Mouse (Mus musculus): Measurements from ENCODE around the gene Zscan18. TPM values are rescaled to one million over a fixed set of nuclear protein-coding genes. Genes with fewer than 3 reads are reported as not detected.

Gene Zscan18
- polyA plus RNA-seq, 1 experiment from 2014 or later, result 11.4 TPM

- Histone ChIP-seq H3K4me3 (no peak overlapping the region), H3K4me2 (no peak overlapping the region), H3K27ac (no peak overlapping the region), H3K9ac (no peak overlapping the region), H3K27me3 (no peaks in the 10 kb centered on the region; the same call in 1 of the 2 replicates), H3K36me3 (ENCODE audit: poor library complexity, severe bottlenecking) (no peaks in the 10 kb centered on the region), H3K9me3 (replicated peaks) (no peaks in the 10 kb centered on the region), H3K4me1 (0 out of 2 replicates have a peak, but pooled peaks cover 2% of the 10 kb centered on the region)
- 82% methylated on average over 6 of the region's 6 CpGs for WGBS
- no peak for ATAC-seq
Observed at GRCm38 (mm10) chr7:12787333-12787732, 16.1 kb downstream of the Zscan18 start.

GRCm38 (mm10) chr7:12780151-12780830, 23.1 kb downstream of the Zscan18 start:
- Histone ChIP-seq H3K27me3 (no peaks in the 10 kb centered on the region), H3K9me3 (replicated peaks) (no peaks in the 10 kb centered on the region), H3K4me2 (peak overlapping the region; percentile 93), H3K4me3 (peak overlapping the region; percentile 63), H3K36me3 (ENCODE audit: poor library complexity, severe bottlenecking) (peaks cover 3% of the 10 kb centered on the region), H3K27ac (no peak overlapping the region), H3K9ac (peak overlapping the region; percentile 78), H3K4me1 (peaks cover 13% of the 10 kb centered on the region)
- WGBS, result 1% methylated on average over 57 of the region's 57 CpGs
- peak; percentile 96 for ATAC-seq

GRCm38 (mm10) chr7:12779782-12780150, 23.7 kb downstream of the Zscan18 start:
- peak overlapping the region; percentile 93 for H3K4me2 ChIP-seq
- WGBS, result 19% methylated on average over 10 of the region's 10 CpGs
- no peaks in the 10 kb centered on the region for H3K27me3 ChIP-seq
- no peak overlapping the region for H3K27ac ChIP-seq
- H3K36me3 ChIP-seq (ENCODE audit: poor library complexity, severe bottlenecking), result peaks cover 8% of the 10 kb centered on the region
- peak overlapping the region; percentile 78 for H3K9ac ChIP-seq
- H3K9me3 ChIP-seq (replicated peaks), result no peaks in the 10 kb centered on the region
- ATAC-seq, result no peak
- H3K4me3 ChIP-seq, result peak overlapping the region; percentile 63
- H3K4me1 ChIP-seq, result peaks cover 13% of the 10 kb centered on the region

- ATAC-seq, result no peak
- H3K4me2 ChIP-seq, result peak overlapping the region; percentile 93
- H3K9ac ChIP-seq, result no peak overlapping the region
- no peaks in the 10 kb centered on the region for H3K9me3 ChIP-seq (replicated peaks)
- no peak overlapping the region for H3K27ac ChIP-seq
- no peaks in the 10 kb centered on the region for H3K27me3 ChIP-seq
- peaks cover 14% of the 10 kb centered on the region for H3K36me3 ChIP-seq (ENCODE audit: poor library complexity, severe bottlenecking)
- WGBS, result 93% methylated on average over 5 of the region's 5 CpGs
- H3K4me1 ChIP-seq, result peaks cover 13% of the 10 kb centered on the region
- peak overlapping the region; percentile 63; the same call in 1 of the 2 replicates for H3K4me3 ChIP-seq
Observed at GRCm38 (mm10) chr7:12779141-12779540, 24.3 kb downstream of the Zscan18 start.

GRCm38 (mm10) chr7:12774606-12775005, 28.8 kb downstream of the Zscan18 start:
- H3K27me3 ChIP-seq, result no peaks in the 10 kb centered on the region
- peaks cover 7% of the 10 kb centered on the region for H3K4me1 ChIP-seq
- H3K9ac ChIP-seq, result no peak overlapping the region
- H3K4me2 ChIP-seq, result no peak overlapping the region
- no peak overlapping the region for H3K4me3 ChIP-seq
- ATAC-seq, result peak; percentile 73; the same call in 1 of the 2 replicates
- H3K36me3 ChIP-seq (ENCODE audit: poor library complexity, severe bottlenecking), result peaks cover 59% of the 10 kb centered on the region
- no peak overlapping the region for H3K27ac ChIP-seq
- no peaks in the 10 kb centered on the region; the same call in 1 of the 2 replicates for H3K9me3 ChIP-seq (replicated peaks)
- 92% methylated on average over 1 of the region's 1 CpGs for WGBS

GRCm38 (mm10) chr7:12774111-12774510, 29.3 kb downstream of the Zscan18 start:
- no peaks in the 10 kb centered on the region; the same call in 1 of the 2 replicates for H3K9me3 ChIP-seq (replicated peaks)
- 94% methylated on average over 9 of the region's 9 CpGs for WGBS
- peaks cover 64% of the 10 kb centered on the region for H3K36me3 ChIP-seq (ENCODE audit: poor library complexity, severe bottlenecking)
- H3K4me3 ChIP-seq, result no peak overlapping the region
- no peak overlapping the region for H3K9ac ChIP-seq
- peaks cover 2% of the 10 kb centered on the region; the same call in 1 of the 2 replicates for H3K4me1 ChIP-seq
- peak; percentile 39; the same call in 1 of the 2 replicates for ATAC-seq
- no peak overlapping the region for H3K4me2 ChIP-seq
- H3K27ac ChIP-seq, result no peak overlapping the region
- H3K27me3 ChIP-seq, result no peaks in the 10 kb centered on the region

GRCm38 (mm10) chr7:12749431-12750198, 53.8 kb downstream of the Zscan18 start:
- Histone ChIP-seq H3K27me3 (no peaks in the 10 kb centered on the region), H3K4me2 (peak overlapping the region; percentile 24), H3K9me3 (replicated peaks) (peaks cover 2% of the 10 kb centered on the region; the same call in 1 of the 2 replicates), H3K4me1 (no peaks in the 10 kb centered on the region), H3K36me3 (ENCODE audit: poor library complexity, severe bottlenecking) (no peaks in the 10 kb centered on the region), H3K4me3 (no peak overlapping the region), H3K27ac (no peak overlapping the region; the same call in 1 of the 2 replicates), H3K9ac (no peak overlapping the region)
- WGBS, result 70% methylated on average over 24 of the region's 24 CpGs
- 0 out of 2 replicates have a peak, but pooled peaks have one; percentile 27 for ATAC-seq

GRCm38 (mm10) chr7:12734904-12735303, 68.5 kb downstream of the Zscan18 start, which contains the start of gene Vmn2r56:
Gene Vmn2r56, minus strand, starts transcription at chr7:12735004.
- Histone ChIP-seq H3K27me3 (no peaks in the 10 kb centered on the region), H3K4me1 (no peaks in the 10 kb centered on the region), H3K27ac (no peak within 1 kb of the TSS), H3K9me3 (replicated peaks) (peaks cover 3% of the 10 kb centered on the region; the same call in 1 of the 2 replicates), H3K36me3 (ENCODE audit: poor library complexity, severe bottlenecking) (no peaks in the 10 kb centered on the region), H3K4me3 (no peak within 1 kb of the TSS), H3K9ac (no peak within 1 kb of the TSS), H3K4me2 (no peak within 1 kb of the TSS)
- WGBS, result 44% methylated on average over 1 of the region's 1 CpGs
- ATAC-seq, result no peak

Other genes starting within 250 kb of the Zscan18 start
- gene Vmn2r53, start 194.8 kb downstream of the Zscan18 start, polyA plus RNA-seq (2015; fragmentation: Nextera tagmentation; extraction: Ambion mirVana), result not detected in 2 replicates
- gene Vmn2r54, start 163.3 kb downstream of the Zscan18 start, polyA plus RNA-seq (2015; fragmentation: Nextera tagmentation; extraction: Ambion mirVana), result not detected in 2 replicates
- not detected in 2 replicates for gene Vmn2r55, start 118.6 kb downstream of the Zscan18 start, polyA plus RNA-seq (2015; fragmentation: Nextera tagmentation; extraction: Ambion mirVana)
- gene Vmn2r56, start 68.6 kb downstream of the Zscan18 start, polyA plus RNA-seq (2015; fragmentation: Nextera tagmentation; extraction: Ambion mirVana), result not detected in 2 replicates
- gene Zfp329, start 15.2 kb upstream of the Zscan18 start, polyA plus RNA-seq (2015; fragmentation: Nextera tagmentation; extraction: Ambion mirVana), result 31.0 and 31.4 TPM in 2 replicates
- gene Zfp110, start 31.1 kb upstream of the Zscan18 start, polyA plus RNA-seq (2015; fragmentation: Nextera tagmentation; extraction: Ambion mirVana), result 32.6 and 33.3 TPM in 2 replicates
- 7.0 and 7.5 TPM in 2 replicates for gene Zfp128, start 77.5 kb upstream of the Zscan18 start, polyA plus RNA-seq (2015; fragmentation: Nextera tagmentation; extraction: Ambion mirVana)
- gene Zscan22, start 94.2 kb upstream of the Zscan18 start, polyA plus RNA-seq (2015; fragmentation: Nextera tagmentation; extraction: Ambion mirVana), result 11.8 and 13.6 TPM in 2 replicates
- 820 and 824 TPM in 2 replicates for gene Rps5, start 118.7 kb upstream of the Zscan18 start, polyA plus RNA-seq (2015; fragmentation: Nextera tagmentation; extraction: Ambion mirVana)
- 0.74 and 0.78 TPM in 2 replicates for gene Rnf225, start 123.8 kb upstream of the Zscan18 start, polyA plus RNA-seq (2015; fragmentation: Nextera tagmentation; extraction: Ambion mirVana)
- 12.3 and 12.5 TPM in 2 replicates for gene Zfp324, start 162.2 kb upstream of the Zscan18 start, polyA plus RNA-seq (2015; fragmentation: Nextera tagmentation; extraction: Ambion mirVana)
- gene Zfp446, start 174.2 kb upstream of the Zscan18 start, polyA plus RNA-seq (2015; fragmentation: Nextera tagmentation; extraction: Ambion mirVana), result 12.7 and 14.5 TPM in 2 replicates
- gene Slc27a5, start 194.6 kb upstream of the Zscan18 start, polyA plus RNA-seq (2015; fragmentation: Nextera tagmentation; extraction: Ambion mirVana), result 0.12 and 0.53 TPM in 2 replicates
- gene Trim28, start 195.5 kb upstream of the Zscan18 start, polyA plus RNA-seq (2015; fragmentation: Nextera tagmentation; extraction: Ambion mirVana), result 270 and 289 TPM in 2 replicates
- gene Zbtb45, start 206.4 kb upstream of the Zscan18 start, polyA plus RNA-seq (2015; fragmentation: Nextera tagmentation; extraction: Ambion mirVana), result 32.8 and 37.1 TPM in 2 replicates
- gene Chmp2a, start 231.2 kb upstream of the Zscan18 start, polyA plus RNA-seq (2015; fragmentation: Nextera tagmentation; extraction: Ambion mirVana), result 164 and 168 TPM in 2 replicates
- gene Ube2m, start 234.6 kb upstream of the Zscan18 start, polyA plus RNA-seq (2015; fragmentation: Nextera tagmentation; extraction: Ambion mirVana), result 44.0 and 53.7 TPM in 2 replicates

Measured in forebrain, embryonic 13.5 days (tissue).